Mouse (Mus musculus) R1 (cell line): Measurements from ENCODE around the gene Zfp513.

ENCODE experiments used
- DNase-seq: peaks from one replicate; pipeline ENCODE4 v3.0.0-alpha.2; 2018; ENCODE audit warnings: low read depth, low spot score

Gene Zfp513

GRCm38 (mm10) chr5:31200327-31200768, 1.8 kb downstream of the Zfp513 start:
- DNase-seq: no peak

- DNase-seq: peak; percentile 30
These were observed 2.2 kb downstream of the Zfp513 start for GRCm38 (mm10) chr5:31199893-31200292.

- DNase-seq: no peak
These were observed 2.7 kb downstream of the Zfp513 start for GRCm38 (mm10) chr5:31199321-31199892.

GRCm38 (mm10) chr5:31198616-31199320, 3.3 kb downstream of the Zfp513 start:
- DNase-seq: no peak

GRCm38 (mm10) chr5:31198170-31198569, 3.9 kb downstream of the Zfp513 start:
- no peak for DNase-seq

- DNase-seq: no peak
These were observed 5.0 kb downstream of the Zfp513 start for GRCm38 (mm10) chr5:31197072-31197471.

GRCm38 (mm10) chr5:31196207-31196606, 5.9 kb downstream of the Zfp513 start:
- no peak for DNase-seq

- DNase-seq: no peak
These were observed 6.4 kb downstream of the Zfp513 start for GRCm38 (mm10) chr5:31195671-31196070.

- peak; percentile 88 for DNase-seq
These were observed 7.3 kb downstream of the Zfp513 start for GRCm38 (mm10) chr5:31194486-31195485.

GRCm38 (mm10) chr5:31193631-31194281, 8.3 kb downstream of the Zfp513 start:
- peak; percentile 44 for DNase-seq

GRCm38 (mm10) chr5:31192939-31193630, 9.0 kb downstream of the Zfp513 start, which contains the start of the genes Snx17 and Eif2b4:
TSS of gene Snx17 (plus strand) at chr5:31193227.
TSS of gene Eif2b4 (minus strand) at chr5:31193430.
- DNase-seq: peak; percentile 99

GRCm38 (mm10) chr5:31192045-31192938, 9.8 kb downstream of the Zfp513 start:
- DNase-seq: no peak

GRCm38 (mm10) chr5:31190201-31190600, 11.9 kb downstream of the Zfp513 start:
- DNase-seq: peak; percentile 65

- DNase-seq: peak; percentile 83
These were observed 13.8 kb downstream of the Zfp513 start for GRCm38 (mm10) chr5:31188223-31188840.

GRCm38 (mm10) chr5:31183678-31184077, 18.4 kb downstream of the Zfp513 start:
- no peak for DNase-seq

- DNase-seq: no peak
These were observed 20.8 kb downstream of the Zfp513 start for GRCm38 (mm10) chr5:31181183-31181770.

GRCm38 (mm10) chr5:31179766-31180630, 22.1 kb downstream of the Zfp513 start, which contains the start of the genes Gm29609 and Gtf3c2:
TSS of gene Gm29609 (minus strand) at chr5:31179911.
TSS of gene Gtf3c2 (minus strand) at chr5:31180144.
- peak; percentile 99 for DNase-seq

- DNase-seq: peak; percentile 87
These were observed 22.8 kb downstream of the Zfp513 start for GRCm38 (mm10) chr5:31179301-31179765.
